Mouse (Mus musculus): ENCODE results near the gene Tmem150a. TPM values are rescaled to one million over a fixed set of nuclear protein-coding genes. Genes with fewer than 3 reads are reported as not detected.

The Tmem150a gene
- polyA plus RNA-seq, 1 experiment from 2014 or later = 14.7 TPM

DNA sequence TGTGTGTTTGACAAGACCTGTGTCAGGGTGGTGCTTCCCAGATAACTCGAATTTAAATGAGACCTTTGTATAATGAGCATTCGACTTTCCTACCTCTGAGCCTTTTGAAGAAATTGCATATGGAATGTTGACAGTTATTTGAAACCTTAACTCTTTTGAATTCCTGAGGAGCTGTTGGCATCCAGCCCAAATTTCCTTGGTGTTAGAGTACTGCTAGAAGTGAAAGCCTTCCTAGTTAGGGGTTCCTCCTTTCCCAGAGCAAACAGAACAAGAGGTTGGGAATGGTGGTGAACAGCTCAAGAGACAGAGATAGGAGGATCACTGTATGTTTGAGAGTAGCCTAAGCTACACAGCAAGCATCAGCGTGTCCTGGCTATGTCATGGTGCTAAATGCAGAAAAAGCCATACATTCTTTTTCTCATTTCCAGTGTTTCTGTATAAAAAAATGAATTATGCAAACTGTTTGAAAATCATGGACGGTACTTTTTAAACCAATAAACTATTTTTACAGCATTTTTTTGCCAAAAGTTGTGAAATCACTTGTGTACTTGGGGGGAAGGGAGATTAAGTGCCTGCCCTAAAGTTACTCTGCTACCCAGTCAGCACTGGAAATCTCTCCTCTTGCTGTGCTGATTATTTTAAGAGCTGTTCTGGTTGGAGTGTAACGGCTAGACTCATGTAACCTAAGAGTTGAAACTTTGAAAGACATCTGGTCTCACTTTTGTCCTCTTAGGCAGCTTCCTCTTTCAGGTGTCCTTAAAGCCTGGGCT, 2.4 kb upstream of the Tmem150a start:
- Histone ChIP-seq H3K4me3 (replicated peaks) (no peak overlapping the region), H3K9ac (no peak overlapping the region), H3K36me3 (peaks cover 27% of the 10 kb centered on the region), H3K9me3 (replicated peaks) (no peaks in the 10 kb centered on the region), H3K4me1 (peaks cover 55% of the 10 kb centered on the region), H3K4me2 (replicated peaks) (no peak overlapping the region), H3K27ac (replicated peaks) (no peak overlapping the region), H3K27me3 (no peaks in the 10 kb centered on the region)
- 33% methylated on average over 5 of the region's 5 CpGs for WGBS
- no peak for ATAC-seq (ENCODE audit: insufficient number of reproducible peaks, low FRiP score, low TSS enrichment, low read depth)

DNA sequence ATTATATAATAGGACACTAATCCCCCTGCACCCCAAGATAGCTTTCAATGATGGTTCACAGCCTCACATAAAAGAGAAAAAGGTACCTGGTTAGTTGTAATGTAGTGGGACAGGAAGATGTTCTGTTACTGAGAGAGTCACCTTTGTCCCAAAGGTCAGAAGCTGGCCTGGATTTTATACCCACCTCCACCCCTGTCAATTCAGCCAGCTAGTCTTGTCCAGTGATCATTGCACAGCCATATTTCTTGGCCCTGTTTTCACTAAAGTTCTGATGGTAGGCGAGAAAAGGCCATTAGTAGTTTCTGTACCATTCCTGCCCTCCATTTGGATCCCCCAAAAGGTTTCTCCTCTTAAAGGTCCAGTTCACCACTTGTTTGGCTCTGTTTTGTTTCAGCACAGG, 1.2 kb upstream of the Tmem150a start:
- no peak for ATAC-seq (ENCODE audit: insufficient number of reproducible peaks, low FRiP score, low TSS enrichment, low read depth)
- Histone ChIP-seq H3K36me3 (peaks cover 25% of the 10 kb centered on the region), H3K4me3 (replicated peaks) (no peak overlapping the region), H3K4me1 (peaks cover 43% of the 10 kb centered on the region), H3K9ac (no peak overlapping the region), H3K27ac (replicated peaks) (no peak overlapping the region), H3K27me3 (no peaks in the 10 kb centered on the region), H3K9me3 (replicated peaks) (no peaks in the 10 kb centered on the region), H3K4me2 (replicated peaks) (no peak overlapping the region)
- 81% methylated on average over 1 of the region's 1 CpGs for WGBS

DNA sequence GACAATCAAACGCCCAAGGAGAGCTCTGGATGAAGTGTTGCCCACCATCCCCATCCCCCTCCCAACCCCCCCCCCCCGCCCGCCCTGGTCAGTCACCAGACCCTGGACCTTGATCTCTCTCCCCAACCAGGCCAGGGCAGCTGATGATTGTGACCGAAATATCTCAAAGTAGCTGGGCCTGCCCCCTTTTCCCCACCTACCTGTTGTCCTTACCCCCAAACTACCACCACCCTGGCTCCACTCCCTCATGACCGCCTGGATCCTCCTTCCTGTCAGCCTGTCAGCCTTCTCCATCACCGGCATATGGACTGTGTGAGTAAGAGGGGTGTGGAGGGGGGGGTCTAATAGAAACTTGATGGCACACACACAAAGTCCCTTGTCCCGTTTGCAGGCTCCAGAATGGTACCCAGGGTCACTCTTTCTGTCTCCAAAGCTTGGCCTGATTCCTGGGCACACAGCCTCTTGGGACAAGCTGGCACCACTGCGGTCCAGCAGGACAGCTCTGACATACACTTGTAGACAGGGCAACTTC, 820 bp downstream of the Tmem150a start:
- Histone ChIP-seq H3K9me3 (replicated peaks) (no peaks in the 10 kb centered on the region), H3K36me3 (peaks cover 19% of the 10 kb centered on the region), H3K4me1 (peaks cover 51% of the 10 kb centered on the region), H3K27me3 (no peaks in the 10 kb centered on the region), H3K4me2 (replicated peaks) (peak overlapping the region; percentile 92), H3K4me3 (replicated peaks) (peak overlapping the region; percentile 64), H3K27ac (replicated peaks) (no peak overlapping the region), H3K9ac (peak overlapping the region; percentile 43; the same call in 1 of the 2 replicates)
- no peak for ATAC-seq (ENCODE audit: insufficient number of reproducible peaks, low FRiP score, low TSS enrichment, low read depth)
- 43% methylated on average over 8 of the region's 8 CpGs for WGBS

DNA sequence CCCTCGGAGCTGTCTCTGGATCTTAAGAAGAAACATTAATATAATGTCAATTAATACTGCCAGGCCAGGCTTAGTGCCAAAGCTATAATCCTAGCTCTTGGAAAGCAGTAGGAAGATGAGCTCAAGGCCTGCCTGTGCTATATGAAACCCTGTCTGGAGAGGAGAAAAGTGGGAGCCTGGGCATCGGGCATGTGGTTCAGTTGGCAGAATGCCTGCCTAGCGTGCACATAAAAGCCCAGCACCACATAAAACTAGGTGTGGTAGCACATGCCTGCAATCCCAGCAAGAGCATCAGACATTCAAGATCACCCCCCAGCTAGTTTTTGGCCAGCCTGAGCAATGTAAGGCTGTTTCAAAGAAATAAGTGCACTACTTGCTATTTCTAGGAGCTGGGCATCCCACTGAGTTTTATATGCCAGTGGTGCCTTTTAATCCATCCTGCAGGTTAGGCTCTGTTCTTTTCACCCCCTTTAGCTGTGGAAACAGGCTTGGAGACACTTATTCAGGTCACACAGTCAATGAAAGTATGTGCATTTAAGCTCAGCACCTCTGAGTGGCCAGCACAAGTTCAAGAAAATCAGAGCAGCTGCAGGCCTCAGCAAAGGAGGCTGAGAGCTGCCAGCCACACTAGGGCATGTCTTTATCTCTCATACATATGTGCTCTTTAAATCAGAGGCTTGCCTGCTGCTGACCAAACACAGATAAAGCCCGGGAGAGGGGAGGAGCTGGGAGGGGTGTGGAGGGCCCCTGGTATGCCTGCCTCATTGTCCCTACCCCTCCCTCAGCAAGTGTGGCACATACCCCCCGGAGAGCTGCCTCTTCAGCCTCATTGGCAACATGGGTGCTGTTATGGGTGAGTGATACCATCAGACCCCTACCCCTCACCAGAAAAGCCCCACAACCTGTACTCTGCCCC, 2.2 kb downstream of the Tmem150a start:
- peaks cover 16% of the 10 kb centered on the region for H3K36me3 ChIP-seq
- no peak overlapping the region for H3K4me3 ChIP-seq (replicated peaks)
- no peak overlapping the region for H3K9ac ChIP-seq
- no peak for ATAC-seq (ENCODE audit: insufficient number of reproducible peaks, low FRiP score, low TSS enrichment, low read depth)
- H3K9me3 ChIP-seq (replicated peaks) = no peaks in the 10 kb centered on the region
- H3K27ac ChIP-seq (replicated peaks) = no peak overlapping the region
- WGBS = 62% methylated on average over 5 of the region's 5 CpGs
- H3K4me2 ChIP-seq (replicated peaks) = no peak overlapping the region
- peaks cover 56% of the 10 kb centered on the region for H3K4me1 ChIP-seq
- no peaks in the 10 kb centered on the region for H3K27me3 ChIP-seq

GRCm38 (mm10) chr6:72358086-72358764, 3.0 kb downstream of the Tmem150a start:
- no peak overlapping the region for H3K27ac ChIP-seq (replicated peaks)
- H3K4me2 ChIP-seq (replicated peaks) = no peak overlapping the region
- no peaks in the 10 kb centered on the region for H3K27me3 ChIP-seq
- H3K4me3 ChIP-seq (replicated peaks) = no peak overlapping the region
- H3K36me3 ChIP-seq = peaks cover 16% of the 10 kb centered on the region
- no peak for ATAC-seq (ENCODE audit: insufficient number of reproducible peaks, low FRiP score, low TSS enrichment, low read depth)
- peaks cover 49% of the 10 kb centered on the region for H3K4me1 ChIP-seq
- H3K9me3 ChIP-seq (replicated peaks) = no peaks in the 10 kb centered on the region
- H3K9ac ChIP-seq = no peak overlapping the region
- WGBS = 77% methylated on average over 10 of the region's 10 CpGs

DNA sequence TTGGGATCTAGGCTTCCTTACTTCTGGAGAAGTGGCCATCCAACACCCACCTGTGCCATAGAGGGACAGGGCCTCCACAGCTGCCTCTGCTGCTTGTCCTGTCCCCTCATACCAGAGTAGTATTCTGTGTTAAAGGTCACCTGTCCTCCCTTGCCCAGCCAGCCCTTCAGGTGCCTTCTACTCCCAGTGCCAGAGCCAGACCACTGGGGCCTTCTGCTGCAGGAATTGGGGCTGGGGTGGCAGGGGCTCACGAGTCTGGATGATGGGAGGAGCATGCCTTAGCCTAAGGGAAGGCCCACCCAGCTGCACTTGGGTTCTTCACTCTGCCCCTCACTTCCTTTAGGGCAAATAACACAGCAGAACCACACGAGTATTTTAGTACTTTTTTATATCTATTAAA, 4.1 kb downstream of the Tmem150a start:
- Histone ChIP-seq H3K4me3 (replicated peaks) (no peak overlapping the region), H3K36me3 (peaks cover 16% of the 10 kb centered on the region), H3K4me1 (peaks cover 46% of the 10 kb centered on the region), H3K4me2 (replicated peaks) (no peak overlapping the region), H3K27ac (replicated peaks) (no peak overlapping the region), H3K9me3 (replicated peaks) (no peaks in the 10 kb centered on the region), H3K27me3 (no peaks in the 10 kb centered on the region), H3K9ac (no peak overlapping the region)
- WGBS = 69% methylated on average over 2 of the region's 2 CpGs
- no peak for ATAC-seq (ENCODE audit: insufficient number of reproducible peaks, low FRiP score, low TSS enrichment, low read depth)

DNA sequence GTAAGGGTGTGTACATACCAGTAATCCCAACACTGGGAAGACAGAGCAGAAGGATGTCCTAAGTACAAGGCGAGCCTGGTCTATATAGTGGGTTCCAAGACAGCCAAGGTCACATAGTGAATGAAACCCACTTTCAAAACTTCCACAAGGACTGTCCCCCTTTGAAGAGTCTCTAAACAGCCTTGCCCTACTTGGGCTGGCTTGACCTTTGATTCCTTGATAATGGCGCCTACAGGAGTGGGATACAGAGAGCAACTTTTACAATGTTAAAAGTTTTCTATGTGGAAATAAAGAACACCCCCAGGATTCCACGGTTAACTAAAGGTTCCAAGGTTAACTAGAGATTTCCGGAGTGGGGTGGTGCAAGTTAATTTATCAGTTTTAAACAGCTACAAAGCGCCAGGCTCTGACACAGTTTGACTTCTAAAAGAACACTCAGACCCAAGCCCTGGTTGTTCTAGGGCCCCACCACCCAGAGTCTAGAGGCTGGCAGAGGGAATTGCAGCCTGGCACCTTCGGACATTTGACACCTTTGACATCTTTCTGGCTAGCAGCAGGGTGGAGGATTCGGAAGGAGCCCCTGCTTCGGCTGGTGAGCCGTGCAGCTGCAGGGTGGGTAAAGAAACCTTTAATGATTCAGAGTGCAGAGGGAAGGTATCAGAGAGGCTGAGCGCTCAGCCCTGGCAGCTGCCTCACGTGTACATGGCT, 4.8 kb downstream of the Tmem150a start:
- Histone ChIP-seq H3K4me3 (replicated peaks) (no peak overlapping the region), H3K27me3 (no peaks in the 10 kb centered on the region), H3K9ac (no peak overlapping the region), H3K36me3 (peaks cover 16% of the 10 kb centered on the region), H3K4me2 (replicated peaks) (no peak overlapping the region), H3K4me1 (peaks cover 39% of the 10 kb centered on the region), H3K27ac (replicated peaks) (no peak overlapping the region), H3K9me3 (replicated peaks) (no peaks in the 10 kb centered on the region)
- no peak for ATAC-seq (ENCODE audit: insufficient number of reproducible peaks, low FRiP score, low TSS enrichment, low read depth)
- 79% methylated on average over 11 of the region's 11 CpGs for WGBS

DNA sequence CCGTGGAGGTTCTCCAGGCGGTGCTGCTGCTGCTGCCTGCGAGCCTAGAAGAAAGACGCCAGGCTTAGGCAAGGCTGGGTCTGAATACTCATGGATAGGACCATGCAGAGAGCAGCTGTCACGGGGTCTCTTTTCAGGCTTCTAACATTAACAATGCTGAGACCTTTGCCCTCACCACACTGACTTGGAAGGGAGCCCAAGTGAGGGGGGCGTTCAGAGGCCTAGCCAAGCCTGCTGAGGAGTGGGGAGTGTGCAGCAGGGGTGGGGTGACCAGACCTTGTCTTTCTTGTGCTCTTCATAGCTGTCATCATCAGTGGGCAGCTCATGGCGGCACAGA, 5.3 kb downstream of the Tmem150a start:
- ATAC-seq (ENCODE audit: insufficient number of reproducible peaks, low FRiP score, low TSS enrichment, low read depth) = no peak
- Histone ChIP-seq H3K9me3 (replicated peaks) (no peaks in the 10 kb centered on the region), H3K4me1 (peaks cover 38% of the 10 kb centered on the region), H3K9ac (no peak overlapping the region), H3K27ac (replicated peaks) (no peak overlapping the region), H3K4me3 (replicated peaks) (0 out of 2 replicates have a peak overlapping the region, but pooled peaks have one; percentile 7), H3K4me2 (replicated peaks) (no peak overlapping the region), H3K36me3 (peaks cover 16% of the 10 kb centered on the region), H3K27me3 (no peaks in the 10 kb centered on the region)
- WGBS = 80% methylated on average over 7 of the region's 7 CpGs

- peak overlapping the region; percentile 89 for H3K4me3 ChIP-seq (replicated peaks)
- no peak overlapping the region for H3K27ac ChIP-seq (replicated peaks)
- H3K27me3 ChIP-seq = no peaks in the 10 kb centered on the region
- no peaks in the 10 kb centered on the region for H3K9me3 ChIP-seq (replicated peaks)
- 0 out of 2 replicates have a peak overlapping the region, but pooled peaks have one; percentile 64 for H3K9ac ChIP-seq
- H3K36me3 ChIP-seq = peaks cover 16% of the 10 kb centered on the region
- H3K4me1 ChIP-seq = peaks cover 34% of the 10 kb centered on the region
- peak overlapping the region; percentile 72 for H3K4me2 ChIP-seq (replicated peaks)
- no peak for ATAC-seq (ENCODE audit: insufficient number of reproducible peaks, low FRiP score, low TSS enrichment, low read depth)
- 58% methylated on average over 5 of the region's 5 CpGs for WGBS
These were observed 5.9 kb downstream of the Tmem150a start for GRCm38 (mm10) chr6:72361121-72361551.

- Histone ChIP-seq H3K9ac (peak overlapping the region; percentile 64), H3K36me3 (peaks cover 16% of the 10 kb centered on the region), H3K4me2 (replicated peaks) (peak overlapping the region; percentile 72), H3K4me3 (replicated peaks) (peak overlapping the region; percentile 89), H3K9me3 (replicated peaks) (no peaks in the 10 kb centered on the region), H3K27me3 (no peaks in the 10 kb centered on the region), H3K27ac (replicated peaks) (peak overlapping the region; percentile 91), H3K4me1 (peaks cover 21% of the 10 kb centered on the region)
- peak; percentile 99 for ATAC-seq (ENCODE audit: insufficient number of reproducible peaks, low FRiP score, low TSS enrichment, low read depth)
- under 1% methylated on average over 42 of the region's 42 CpGs for WGBS
These were observed 7.1 kb downstream of the Tmem150a start for GRCm38 (mm10) chr6:72362132-72363028.
